Mouse (Mus musculus) heart, adult 2 months (tissue): ENCODE data around the gene Agps.

Experiments used
- CTCF ChIP-seq: fragments of 200-600 bp; IDR thresholded peaks from 2 replicates; pipeline ENCODE4 v1.8.1; 2022; ENCODE audit warnings: antibody characterized with exemption, mild to moderate bottlenecking, moderate library complexity
- EP300 ChIP-seq: fragments of 200-500 bp; IDR thresholded peaks from 2 replicates; pipeline ENCODE4 v1.6.1; 2011; ENCODE audit warnings: low read depth, low read length, control low read depth; ENCODE audit not compliant: insufficient read depth
- POLR2A ChIP-seq: fragments of 200-500 bp; IDR thresholded peaks from 2 replicates; pipeline ENCODE4 v1.6.1; 2011; ENCODE audit warnings: mild to moderate bottlenecking, low read depth, low read length, control low read depth; ENCODE audit not compliant: insufficient read depth

- TF ChIP-seq CTCF, result no peak
- no peak for TF ChIP-seq EP300
- TF ChIP-seq POLR2A, result no peak
Measured at GRCm38 (mm10) chr2:75806891-75807290, 25.1 kb upstream of the Agps start.
